Mouse (Mus musculus) retina, postnatal 7 days (tissue): ENCODE measurements around the gene Cyp2e1.
"Not testable (repeated sequence)": the region's sequence is repeated elsewhere in the genome, so short reads cannot be mapped to it uniquely, and the experiment has no call there.

Source experiments
- DNase-seq: peaks from one replicate; pipeline ENCODE4 v3.0.0-alpha.2; 2012; ENCODE audit warnings: low read depth, low spot score

The Cyp2e1 gene

GRCm38 (mm10) chr7:140763447-140764020 is at the start of gene Cyp2e1:
Cyp2e1 (plus strand) TSS chr7:140763739.
- DNase-seq = no peak

GRCm38 (mm10) chr7:140717155-140718055 is 46.1 kb upstream of the Cyp2e1 start:
- DNase-seq = no peak

- no peak for DNase-seq
These were observed 42.4 kb upstream of the Cyp2e1 start for GRCm38 (mm10) chr7:140721095-140721494.

- DNase-seq = no peak
These were observed 38.0 kb upstream of the Cyp2e1 start for GRCm38 (mm10) chr7:140725558-140725957.

GRCm38 (mm10) chr7:140733162-140733561 is 30.4 kb upstream of the Cyp2e1 start:
- DNase-seq = no peak

GRCm38 (mm10) chr7:140747402-140747801 is 16.1 kb upstream of the Cyp2e1 start:
- DNase-seq = no peak

GRCm38 (mm10) chr7:140748116-140748826 is 15.3 kb upstream of the Cyp2e1 start:
- no peak for DNase-seq

GRCm38 (mm10) chr7:140748827-140749160 is 14.7 kb upstream of the Cyp2e1 start:
- DNase-seq = no peak

GRCm38 (mm10) chr7:140754556-140754955 is 9.0 kb upstream of the Cyp2e1 start:
- no peak for DNase-seq

GRCm38 (mm10) chr7:140756151-140756854 is 7.2 kb upstream of the Cyp2e1 start:
- no peak for DNase-seq

GRCm38 (mm10) chr7:140760647-140761046 is 2.9 kb upstream of the Cyp2e1 start:
- DNase-seq = no peak

GRCm38 (mm10) chr7:140765391-140765790 is 1.9 kb downstream of the Cyp2e1 start:
- DNase-seq = not testable (repeated sequence)

GRCm38 (mm10) chr7:140765888-140766739 is 2.6 kb downstream of the Cyp2e1 start:
- no peak for DNase-seq

- no peak for DNase-seq
These were observed 17.0 kb downstream of the Cyp2e1 start for GRCm38 (mm10) chr7:140780548-140780947.

- no peak for DNase-seq
These were observed 24.0 kb downstream of the Cyp2e1 start, which contains the start of gene Syce1 for GRCm38 (mm10) chr7:140787406-140788052. Syce1 (minus strand) TSS chr7:140787852.

- DNase-seq = no peak
These were observed 24.5 kb downstream of the Cyp2e1 start for GRCm38 (mm10) chr7:140788053-140788435.

GRCm38 (mm10) chr7:140793541-140793940 is 30.0 kb downstream of the Cyp2e1 start:
- no peak for DNase-seq

- DNase-seq = no peak
These were observed 34.1 kb downstream of the Cyp2e1 start for GRCm38 (mm10) chr7:140797619-140798018.

GRCm38 (mm10) chr7:140798212-140798611 is 34.7 kb downstream of the Cyp2e1 start:
- DNase-seq = no peak

GRCm38 (mm10) chr7:140802629-140803028 is 39.1 kb downstream of the Cyp2e1 start:
- no peak for DNase-seq
